Mouse (Mus musculus) heart, postnatal 25 days (tissue): ENCODE measurements around the gene Grk2. TPM values are rescaled to one million over a fixed set of nuclear protein-coding genes. Genes with fewer than 3 reads are reported as not detected.
A peak's percentile ranks its signal among the peaks of the same experiment; 100 is the strongest.

ENCODE experiments used
- DNase-seq: peaks from one replicate; pipeline ENCODE4 v3.0.0; 2022; ENCODE audit warnings: low spot score
- intact Hi-C: fragments of 180-260 bp; cut with DNase I; formaldehyde crosslinking; loops from one replicate; pipeline ENCODE4 v1.15.1; 2025
- total RNA-seq, 2 experiments: library from RNA; stranded (reverse); gene quantifications; 2 replicates each; pipeline ENCODE4 v1.2.3; 2021

The Grk2 gene
- total RNA-seq, 2 experiments from 2014 or later = 49.3 to 57.9 TPM

- DNase-seq = no peak
- intact Hi-C loops = loop anchor here (2.0 to 5.0 kb wide), 2 partner anchors 20 to 98 kb away; no protein-coding TSS in a partner anchor
Measured at GRCm38 (mm10) chr19:4304871-4305321, 1.1 kb downstream of the Grk2 start.

- intact Hi-C loops = loop anchor here (2.0 kb wide), 1 partner anchor 20 kb away; no protein-coding TSS in a partner anchor
- no peak for DNase-seq
Measured at GRCm38 (mm10) chr19:4304251-4304821, 1.7 kb downstream of the Grk2 start.

DNA sequence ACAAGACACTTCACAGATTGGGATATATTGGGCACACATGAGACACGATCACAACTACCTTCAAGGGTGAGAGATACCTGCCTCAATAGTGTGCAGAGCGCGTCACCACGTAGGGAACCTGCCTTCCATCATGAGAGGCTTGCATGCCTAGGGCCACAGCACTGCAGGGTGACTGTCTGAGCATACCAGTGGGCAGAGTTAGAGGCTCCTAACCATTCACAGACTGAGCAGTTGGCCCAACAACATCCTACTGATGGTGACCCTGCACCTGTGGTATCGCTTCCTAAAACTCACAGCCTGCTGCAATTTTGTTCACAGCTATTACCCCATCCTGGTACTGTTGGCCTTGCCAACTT, 2.4 kb downstream of the Grk2 start:
- intact Hi-C loops = no loop called here
- DNase-seq = no peak

- DNase-seq = no peak
- intact Hi-C loops = no loop called here
Measured at GRCm38 (mm10) chr19:4302936-4303639, 2.9 kb downstream of the Grk2 start.

DNA sequence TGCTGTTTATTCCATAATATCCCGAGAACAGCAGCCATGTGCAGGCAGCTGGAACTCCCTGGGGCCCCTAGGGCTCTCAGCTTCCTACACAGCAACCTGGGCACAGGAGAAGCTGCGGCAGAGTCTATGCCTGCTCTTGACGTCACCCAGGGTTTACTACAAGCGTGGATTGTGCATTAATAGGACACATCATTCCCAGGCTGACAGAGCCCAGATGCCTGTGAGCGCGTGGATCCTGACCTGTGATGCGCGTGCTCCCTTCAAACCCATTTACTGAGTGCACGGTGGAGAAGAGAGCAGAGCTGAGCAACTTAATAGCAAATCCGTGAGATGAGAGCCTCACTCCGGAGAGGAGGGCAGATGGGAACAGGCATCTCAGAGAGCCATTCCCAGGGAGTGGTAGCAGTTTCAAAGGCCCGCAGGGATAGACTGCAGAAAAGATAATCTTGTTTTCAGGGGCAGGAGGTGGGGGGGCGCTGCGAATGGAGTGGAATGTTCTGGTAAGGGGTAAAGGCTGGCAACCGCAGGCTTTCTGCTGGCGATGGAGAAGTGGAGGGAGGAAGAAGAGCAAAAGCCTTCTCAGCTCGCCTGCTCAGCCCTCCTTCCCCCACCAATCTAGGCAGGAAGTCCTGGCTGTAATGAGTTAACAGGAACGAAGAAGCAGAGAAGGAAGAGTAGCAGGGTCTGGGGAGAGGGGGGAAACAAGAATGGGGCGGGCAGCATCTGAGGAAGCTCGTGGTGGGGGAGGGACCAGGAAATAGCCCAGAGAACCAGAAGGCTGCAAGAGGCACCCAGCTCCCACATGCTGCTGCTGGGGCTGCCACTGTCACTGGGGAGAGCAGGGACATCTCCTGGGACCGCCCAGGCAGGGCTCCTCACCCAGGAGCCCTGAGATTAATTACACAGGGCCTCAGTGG, 4.0 kb downstream of the Grk2 start:
- intact Hi-C loops = no loop called here
- no peak for DNase-seq

DNA sequence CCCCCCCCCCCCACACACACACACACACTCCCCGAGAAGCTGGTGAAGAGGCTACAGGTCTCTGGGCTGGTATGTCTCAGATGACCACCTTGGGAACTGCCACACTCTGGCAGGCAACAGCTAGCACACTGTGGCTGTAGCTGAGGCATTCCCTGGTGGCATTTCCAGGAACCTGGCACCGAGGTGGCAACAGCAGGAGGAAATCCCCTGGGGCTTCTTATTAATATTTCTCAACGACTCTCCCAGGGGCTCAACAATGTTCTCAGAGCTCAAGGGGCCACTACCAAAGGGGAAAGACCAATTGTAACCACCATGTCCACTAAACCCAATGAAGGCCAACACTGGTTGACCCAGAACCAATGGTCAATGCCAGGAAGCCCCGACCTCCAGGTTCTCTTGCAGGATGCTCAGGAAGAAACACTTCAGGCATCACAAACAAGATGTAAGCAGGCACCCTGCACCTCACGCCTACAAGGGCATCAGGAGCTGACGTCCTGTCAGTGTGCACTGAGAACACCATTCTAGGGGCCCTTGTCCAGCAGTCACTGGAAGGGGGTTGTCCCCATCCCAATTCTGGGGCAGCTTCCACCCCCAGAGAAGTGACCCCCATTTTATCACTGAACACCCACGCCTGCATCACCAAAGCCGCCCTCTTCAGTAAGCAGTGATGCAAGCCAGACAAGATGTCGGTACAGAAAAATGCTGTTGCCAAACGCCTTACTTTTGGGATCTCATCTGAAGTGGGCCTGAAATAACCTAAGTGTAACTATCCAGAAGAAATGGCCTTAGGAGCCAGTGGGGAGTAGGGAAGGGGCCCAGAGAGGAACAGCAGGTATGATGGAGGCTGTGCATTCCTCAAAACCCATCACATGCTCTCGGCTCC, 4.9 kb downstream of the Grk2 start:
- intact Hi-C loops = no loop called here
- DNase-seq = no peak

- DNase-seq = no peak
- intact Hi-C loops = no loop called here
Measured at GRCm38 (mm10) chr19:4300271-4300704, 5.7 kb downstream of the Grk2 start.

GRCm38 (mm10) chr19:4299574-4300270, 6.3 kb downstream of the Grk2 start:
- intact Hi-C loops = no loop called here
- no peak for DNase-seq

- intact Hi-C loops = no loop called here
- DNase-seq = no peak
Measured at GRCm38 (mm10) chr19:4299126-4299525, 6.9 kb downstream of the Grk2 start.

DNA sequence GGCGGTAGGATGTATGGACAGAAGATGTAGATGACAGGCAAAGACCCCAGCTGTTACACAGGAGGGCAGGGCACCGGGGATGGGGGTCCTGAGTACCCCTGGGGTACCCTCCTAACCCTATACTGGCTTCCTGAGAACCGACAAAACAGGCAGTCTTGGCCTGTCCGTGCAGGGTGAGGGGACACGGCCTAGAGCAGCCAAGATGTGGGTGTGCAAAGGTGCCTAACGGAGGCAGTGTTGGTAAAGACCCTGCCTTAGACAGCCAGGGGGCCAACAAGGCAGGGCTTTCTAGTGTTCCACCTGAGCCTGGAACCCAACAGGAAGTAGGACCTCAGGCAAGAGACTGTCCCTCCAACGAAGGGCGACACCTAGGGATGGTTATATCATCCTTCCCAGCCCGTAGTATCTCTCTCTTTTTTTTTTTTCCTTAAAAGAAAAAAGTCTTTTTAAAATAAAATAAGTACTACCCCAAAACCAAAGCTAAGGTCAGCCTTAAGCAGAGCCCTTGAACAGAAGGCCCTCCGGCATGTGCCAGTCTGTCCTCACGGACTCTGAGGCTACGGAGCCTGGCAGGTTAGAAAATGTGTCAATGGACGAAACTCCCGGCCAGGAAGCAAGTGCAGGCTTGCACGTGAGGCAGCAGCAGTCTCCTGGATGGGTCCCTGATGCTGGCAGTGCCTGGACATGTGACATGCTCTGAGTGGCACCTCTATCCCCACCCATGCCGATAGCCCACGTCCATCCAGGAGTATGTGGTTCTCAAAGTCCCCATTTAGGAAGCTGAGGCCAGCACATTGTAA, 7.5 kb downstream of the Grk2 start:
- intact Hi-C loops = no loop called here
- no peak for DNase-seq

GRCm38 (mm10) chr19:4297851-4298250, 8.2 kb downstream of the Grk2 start:
- intact Hi-C loops = no loop called here
- DNase-seq = no peak

DNA sequence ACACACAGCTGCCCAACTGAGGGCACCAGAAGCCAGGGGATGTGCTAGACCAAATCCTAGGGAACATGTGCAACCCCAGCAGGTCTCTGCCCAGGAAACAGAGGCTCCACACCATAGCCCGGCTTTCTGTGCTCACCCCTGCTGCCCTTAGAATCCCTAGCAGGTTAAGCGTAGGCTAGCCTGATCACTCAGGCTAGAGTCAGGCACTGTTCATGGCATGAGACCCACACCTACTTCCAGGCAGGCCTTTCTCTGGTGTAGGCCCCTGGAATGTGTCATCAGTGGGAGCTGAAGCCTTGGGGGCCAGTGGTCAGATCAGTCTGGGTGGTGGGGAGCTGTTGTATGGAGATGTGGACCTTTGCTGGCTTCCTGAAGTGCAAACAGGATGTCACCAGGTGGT, 9.4 kb downstream of the Grk2 start:
- DNase-seq = no peak
- intact Hi-C loops = no loop called here

GRCm38 (mm10) chr19:4295391-4295790, 10.6 kb downstream of the Grk2 start:
- no peak for DNase-seq
- intact Hi-C loops = no loop called here

DNA sequence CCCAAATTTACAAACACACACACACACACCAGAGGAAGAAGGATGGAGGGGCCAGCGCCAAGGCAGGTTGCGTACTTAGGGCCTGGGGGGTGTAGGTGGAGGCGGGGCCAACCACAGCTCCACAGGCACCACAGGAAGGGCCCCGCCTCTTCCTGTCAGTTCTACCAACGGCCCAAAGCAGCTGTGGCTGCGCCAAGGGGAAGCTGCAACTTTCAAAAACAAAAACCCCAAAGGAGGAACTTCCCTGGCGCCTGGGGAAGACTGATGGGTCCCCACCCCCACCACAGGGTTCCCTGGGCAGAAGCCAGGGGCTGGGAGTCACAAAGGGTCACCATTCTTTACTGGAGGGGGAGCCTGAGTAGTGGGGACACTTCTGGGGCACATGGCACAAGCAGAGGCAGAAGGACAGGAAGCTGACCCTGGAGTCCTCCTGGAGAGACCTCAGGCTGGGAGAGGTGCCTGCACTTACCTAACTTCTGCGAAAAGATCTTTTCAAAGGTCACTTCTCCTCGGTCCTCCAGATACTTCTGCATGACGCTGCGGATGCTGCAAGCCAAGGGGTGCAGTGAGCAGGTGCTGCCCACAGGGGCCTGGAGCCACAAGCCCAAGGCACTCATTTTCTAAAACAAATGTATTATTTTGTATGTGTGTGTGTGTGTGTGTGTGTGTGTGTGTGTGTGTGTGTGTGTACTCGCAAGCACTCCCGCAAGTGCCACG, 11.5 kb downstream of the Grk2 start:
- intact Hi-C loops = no loop called here
- DNase-seq = peak; percentile 71

GRCm38 (mm10) chr19:4291161-4291560, 14.9 kb downstream of the Grk2 start:
- intact Hi-C loops = no loop called here
- no peak for DNase-seq

GRCm38 (mm10) chr19:4290749-4291148, 15.3 kb downstream of the Grk2 start:
- DNase-seq = no peak
- intact Hi-C loops = no loop called here

DNA sequence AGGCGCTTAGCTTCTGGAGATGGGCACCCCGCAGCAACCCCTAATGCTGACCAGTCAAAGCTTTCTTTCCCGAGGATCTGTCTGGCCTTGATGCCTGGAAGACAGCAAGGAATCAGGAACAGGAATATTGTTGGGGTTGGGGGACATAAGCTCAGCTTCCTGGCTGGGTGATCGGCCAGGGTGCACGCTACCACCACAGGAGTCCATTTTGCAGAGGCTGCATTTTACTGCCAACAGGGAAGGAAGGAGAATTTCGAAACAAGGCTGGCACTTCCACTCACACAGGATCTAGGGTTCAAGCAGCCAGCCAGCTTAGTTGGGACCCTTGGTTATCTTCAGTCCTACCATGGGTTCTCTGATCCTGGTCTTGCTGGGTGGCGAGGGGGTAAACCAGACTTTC, 22.4 kb downstream of the Grk2 start:
- no peak for DNase-seq

More for the DNA sequence above, 22.4 kb downstream of the Grk2 start:
- intact Hi-C loops = loop anchor here (2.0 kb wide), 1 partner anchor 21 kb away; no protein-coding TSS in a partner anchor
